Mouse (Mus musculus) left cerebral cortex, adult 8-10 months (tissue): ENCODE results near the gene Shbg. TPM values are rescaled to one million over a fixed set of nuclear protein-coding genes. Genes with fewer than 3 reads are reported as not detected.

ENCODE experiments used
- DNase-seq, 2 experiments: peaks; one replicate each; pipeline ENCODE4 v3.0.0; 2022; ENCODE audit warnings: low spot score in 2 of 2
- microRNA-seq, 2 experiments: library from miRNA; unstranded; fragments of <30 nt; microRNA quantifications; one replicate each; pipeline ENCODE4 v1.2.0; 2022
- total RNA-seq, 4 experiments: library from RNA; stranded (reverse); gene quantifications; 2 replicates each; pipeline ENCODE4 v1.2.4; 2022

Shbg gene
- total RNA-seq, 4 experiments from 2014 or later = 1.0 TPM; not detected in 3

GRCm38 (mm10) chr11:69575220-69575619 lies 42.5 kb downstream of the Shbg start:
- no peak for DNase-seq

- no peak for DNase-seq
Observed at GRCm38 (mm10) chr11:69565131-69565530, 52.6 kb downstream of the Shbg start.

Small RNAs within 50 kb of the gene (microRNA-seq; reads per million reads assigned to microRNA genes)
- gene Mir1934 (5.7 to 5.9 reads per million in 2 experiments), gene Mir467f (0 reads per million in 2 experiments)

Other genes starting within 250 kb of the Shbg start
- 100 to 1,000 TPM; 370 to 420 (median 387) TPM for gene Chd3, start 248.5 kb downstream of the Shbg start, total RNA-seq
- gene Naa38, start 222.4 kb downstream of the Shbg start, total RNA-seq = 100 to 1,000 TPM in 3 of 4 experiments, 10 to 100 TPM in 1; 99.9 to 140 (median 114) TPM
- 10 to 100 TPM; 38.0 to 43.7 (median 42.5) TPM for gene Cyb5d1, start 222.3 kb downstream of the Shbg start, total RNA-seq
- gene Tmem88, start 219.7 kb downstream of the Shbg start, total RNA-seq = 1 to 10 TPM; 3.3 to 4.8 (median 3.5) TPM
- 10 to 100 TPM; 17.3 to 29.2 (median 21.9) TPM for gene Kdm6b, start 204.2 kb downstream of the Shbg start, total RNA-seq
- gene Dnah2, start 68.8 kb downstream of the Shbg start, total RNA-seq = 1 to 10 TPM; 3.3 to 4.9 (median 3.9) TPM
- gene Efnb3, start 57.7 kb downstream of the Shbg start, total RNA-seq = 10 to 100 TPM; 89.2 to 96.6 (median 90.5) TPM
- gene Wrap53, start 37.6 kb downstream of the Shbg start, total RNA-seq = 10 to 100 TPM; 10.1 to 13.8 (median 11.3) TPM
- gene Trp53, start 37.5 kb downstream of the Shbg start, total RNA-seq = 10 to 100 TPM; 26.6 to 32.6 (median 28.2) TPM
- 100 to 1,000 TPM; 400 to 455 (median 419) TPM for gene Atp1b2, start 12.0 kb downstream of the Shbg start, total RNA-seq
- 10 to 100 TPM in 3 of 4 experiments, 1 to 10 TPM in 1; 7.9 to 11.6 (median 10.5) TPM for gene Sat2, start 4.1 kb upstream of the Shbg start, total RNA-seq
- 100 to 1,000 TPM; 132 to 147 (median 140) TPM for gene Fxr2, start 15.1 kb upstream of the Shbg start, total RNA-seq
- gene Sox15, start 37.4 kb upstream of the Shbg start, total RNA-seq = under 1 TPM in 1 of 4 experiments, not detected in 3; 0.46 TPM
- gene Mpdu1, start 44.7 kb upstream of the Shbg start, total RNA-seq = 10 to 100 TPM; 59.3 to 68.7 (median 61.4) TPM
- gene Cd68, start 48.2 kb upstream of the Shbg start, total RNA-seq = 10 to 100 TPM; 14.1 to 63.3 (median 34.2) TPM
- 100 to 1,000 TPM; 268 to 307 (median 295) TPM for gene Eif4a1, start 54.5 kb upstream of the Shbg start, total RNA-seq
- 10 to 100 TPM; 72.6 to 96.8 (median 83.6) TPM for gene Senp3, start 64.2 kb upstream of the Shbg start, total RNA-seq
- 1 to 10 TPM; 2.5 to 4.2 (median 3.2) TPM for gene Tnfsf13, start 67.9 kb upstream of the Shbg start, total RNA-seq
- gene Tnfsf12, start 77.9 kb upstream of the Shbg start, total RNA-seq = 10 to 100 TPM; 10.2 to 15.1 (median 11.7) TPM
- gene Tnfsfm13, start 78.2 kb upstream of the Shbg start, total RNA-seq = 1 to 10 TPM; 1.5 to 2.0 (median 1.8) TPM
- gene Polr2a, start 140.7 kb upstream of the Shbg start, total RNA-seq = 10 to 100 TPM; 48.6 to 56.4 (median 51.3) TPM
- not detected for gene Slc35g3, start 144.1 kb upstream of the Shbg start, total RNA-seq
- 100 to 1,000 TPM; 138 to 158 (median 147) TPM for gene Zbtb4, start 148.0 kb upstream of the Shbg start, total RNA-seq
- 1 to 10 TPM in 2 of 4 experiments, under 1 TPM in 2; 0.51 to 1.2 (median 0.92) TPM for gene Chrnb1, start 178.0 kb upstream of the Shbg start, total RNA-seq
- gene Fgf11, start 184.0 kb upstream of the Shbg start, total RNA-seq = 10 to 100 TPM; 18.8 to 22.3 (median 19.7) TPM
- under 1 TPM in 2 of 4 experiments, not detected in 2; 0.16 to 0.20 TPM for gene Tmem102, start 187.7 kb upstream of the Shbg start, total RNA-seq
- not detected for gene Gm39566, start 197.4 kb upstream of the Shbg start, total RNA-seq
- gene Spem2, start 200.6 kb upstream of the Shbg start, total RNA-seq = not detected
- under 1 TPM in 3 of 4 experiments, not detected in 1; 0.43 to 0.74 (median 0.49) TPM for gene Spem1, start 204.3 kb upstream of the Shbg start, total RNA-seq
- gene Nlgn2, start 219.9 kb upstream of the Shbg start, total RNA-seq = 100 to 1,000 TPM; 217 to 228 (median 217) TPM
- gene Tmem256, start 220.6 kb upstream of the Shbg start, total RNA-seq = 100 to 1,000 TPM; 117 to 147 (median 123) TPM
- gene Plscr3, start 228.5 kb upstream of the Shbg start, total RNA-seq = 10 to 100 TPM; 16.0 to 20.0 (median 18.6) TPM
- gene Tnk1, start 240.8 kb upstream of the Shbg start, total RNA-seq = under 1 TPM in 3 of 4 experiments, not detected in 1; 0.26 to 0.46 (median 0.30) TPM